22 mouse cellular contexts compared by ENCODE assay signal in genomic region chr17:79282771-79283170, GRCm38 (mm10).
DNase-seq lines count a peak whose midpoint lies in the region; ATAC-seq and TF ChIP-seq lines count a peak whose summit lies in the region.
"Had no signal": no experiment of that assay in that cellular context is flagged by ENCODE, and none has a peak within 500 bp of the region (broad histone marks: within the 10 kb centered on the region; RNA-seq: fewer than 3 reads in every experiment).

No protein-coding gene starts in this region.

- H3K4me3 ChIP-seq in MEL (ENCODE audit: control insufficient read depth in 1 of 2, insufficient read depth in 1 of 2, low read depth in 2 of 2, low read length in 2 of 2) = no peak overlapping the region
- H3K4me3 ChIP-seq in limb, embryonic 10.5 days = no peak overlapping the region
- H3K4me3 ChIP-seq: embryonic facial prominence, embryonic 10.5 days; erythroblast, embryonic 14.5 days; forebrain, embryonic 10.5 days; heart, embryonic 13.5 days; hindbrain, embryonic 13.5 days had no signal

- no peak for TF ChIP-seq EP300 in MEL (IDR thresholded peaks at IDR 0.05; ENCODE audit: low read depth in 1 of 2, low read length in 2 of 2)

- TF ChIP-seq POLR2A in MEL (IDR thresholded peaks at IDR 0.05; ENCODE audit: control insufficient read depth in 1 of 2, insufficient read depth in 1 of 2, low read depth in 1 of 2, low read length in 2 of 2, poor library complexity in 1 of 2) = no peak

- H3K9ac ChIP-seq in MEL (ENCODE audit: control insufficient read depth, low read depth, low read length, poor library complexity, severe bottlenecking) = no peak overlapping the region
- H3K9ac ChIP-seq: heart, embryonic 13.5 days; hindbrain, embryonic 13.5 days had no signal

- TF ChIP-seq RAD21 in MEL (IDR thresholded peaks at IDR 0.05; ENCODE audit: low read depth, low read length) = no peak

- H3K79me2 ChIP-seq in MEL (ENCODE audit: control insufficient read depth, insufficient read depth, low read length, poor library complexity) = no peaks in the 10 kb centered on the region

- WGBS in limb, embryonic 10.5 days = 81% methylated on average over 2 of the region's 2 CpGs

- DNase-seq in heart, adult 11 months = peak; percentile 36
- no peak for DNase-seq in heart, postnatal 4 days
- peak; percentile 3 for DNase-seq in MEL (ENCODE audit: low read depth, low spot score)
- DNase-seq in urinary bladder, postnatal 25 days (ENCODE audit: low spot score) = no peak
- no peak for DNase-seq in limb, embryonic 10.5 days (ENCODE audit: low spot score)
- DNase-seq: adrenal gland, adult 2 months; adrenal gland, postnatal 25 days; cerebellum, adult 18-20 months; cerebellum, adult 9-11 months; cerebellum, postnatal 36 days; gastrocnemius, postnatal 10 days; heart, postnatal 36 days had no signal

- H3K36me3 ChIP-seq in MEL (ENCODE audit: control insufficient read depth in 1 of 2, insufficient read depth in 2 of 2, low read length in 2 of 2) = no peaks in the 10 kb centered on the region
- H3K36me3 ChIP-seq in limb, embryonic 10.5 days = no peaks in the 10 kb centered on the region
- H3K36me3 ChIP-seq: embryonic facial prominence, embryonic 10.5 days; forebrain, embryonic 10.5 days; heart, embryonic 13.5 days; hindbrain, embryonic 13.5 days had no signal

- peak; percentile 88 to 93 for ATAC-seq in hematopoietic stem cell, adult 5-6 weeks (replicated peaks in 1 of 2; ENCODE audit: insufficient read depth in 1 of 2, low FRiP score in 2 of 2, low TSS enrichment in 1 of 2, low read depth in 1 of 2, poor library complexity in 2 of 2, severe bottlenecking in 2 of 2)
- ATAC-seq in erythroblast, adult 5-6 weeks (replicated peaks; ENCODE audit: low FRiP score, poor library complexity, severe bottlenecking) = no peak
- ATAC-seq: forebrain, embryonic 14.5 days; hindbrain, postnatal 0 days; Patski had no signal

- H3K4me1 ChIP-seq in MEL (ENCODE audit: control insufficient read depth in 1 of 2, insufficient read depth in 2 of 2, low read length in 2 of 2) = no peaks in the 10 kb centered on the region
- 0 out of 2 replicates have a peak, but pooled peaks cover 5% of the 10 kb centered on the region for H3K4me1 ChIP-seq in limb, embryonic 10.5 days
- H3K4me1 ChIP-seq: embryonic facial prominence, embryonic 10.5 days had no signal

- H3K9me3 ChIP-seq in MEL (replicated peaks; ENCODE audit: insufficient read depth, low read length) = no peaks in the 10 kb centered on the region
- H3K9me3 ChIP-seq in limb, embryonic 10.5 days (replicated peaks) = no peaks in the 10 kb centered on the region
- H3K9me3 ChIP-seq: embryonic facial prominence, embryonic 10.5 days; forebrain, embryonic 10.5 days; heart, embryonic 13.5 days; hindbrain, embryonic 13.5 days had no signal

- H3K27ac ChIP-seq in MEL (ENCODE audit: control insufficient read depth, low read depth, low read length) = no peak overlapping the region
- no peak overlapping the region for H3K27ac ChIP-seq in limb, embryonic 10.5 days
- H3K27ac ChIP-seq: embryonic facial prominence, embryonic 10.5 days; forebrain, embryonic 10.5 days; heart, embryonic 13.5 days; hindbrain, embryonic 13.5 days; hindbrain, postnatal 0 days had no signal

- H3K27me3 ChIP-seq in MEL (ENCODE audit: control insufficient read depth in 1 of 2, insufficient read depth in 2 of 2, low read length in 2 of 2) = no peaks in the 10 kb centered on the region
- no peaks in the 10 kb centered on the region for H3K27me3 ChIP-seq in limb, embryonic 10.5 days (ENCODE audit: low read depth, poor library complexity, severe bottlenecking)
- H3K27me3 ChIP-seq: heart, embryonic 13.5 days; hindbrain, embryonic 13.5 days; Patski had no signal

- no peak for TF ChIP-seq CTCF in MEL (IDR thresholded peaks at IDR 0.05 in 2 of 3, conservative IDR thresholded peaks at IDR 0.05 in 1 of 3; ENCODE audit: control insufficient read depth in 1 of 3, insufficient read depth in 1 of 3, low read depth in 2 of 3, low read length in 3 of 3, poor library complexity in 1 of 3, severe bottlenecking in 1 of 3)

TF ChIP-seq in MEL, 35 proteins besides CTCF, POLR2A, EP300 and RAD21:
- TF ChIP-seq GABPA (IDR thresholded peaks at IDR 0.05; ENCODE audit: low read depth, low read length) = no peak
- TF ChIP-seq UBTF (IDR thresholded peaks at IDR 0.05; ENCODE audit: borderline replicate concordance, insufficient read depth, low read depth, low read length) = no peak
- no peak for TF ChIP-seq CHD1 (IDR thresholded peaks at IDR 0.05; ENCODE audit: low read depth, low read length)
- no peak for TF ChIP-seq TBP (IDR thresholded peaks at IDR 0.05; ENCODE audit: low read depth, low read length)
- TF ChIP-seq GATA1 (IDR thresholded peaks at IDR 0.05; ENCODE audit: low read depth, low read length) = no peak
- no peak for TF ChIP-seq SIN3A (IDR thresholded peaks at IDR 0.05; ENCODE audit: low read length)
- TF ChIP-seq MEF2A (IDR thresholded peaks at IDR 0.05; ENCODE audit: extremely low read depth, insufficient replicate concordance, low read depth, low read length, poor library complexity, severe bottlenecking) = no peak
- TF ChIP-seq TCF12 (IDR thresholded peaks at IDR 0.05; ENCODE audit: low read depth, low read length) = no peak

Comparison
In these comparisons a context has a peak if more than half of its experiments do, and no peak if none do; other contexts are left out.
1. DNase-seq: peak in heart, adult 11 months (single experiment) and MEL (single experiment); none in heart, postnatal 4 days (single experiment), urinary bladder, postnatal 25 days (single experiment) and limb, embryonic 10.5 days (single experiment).